Mouse (Mus musculus) E14TG2a.4 (cell line): ENCODE data around the gene Ctla4.

Experiments
- CTCF ChIP-seq: conservative IDR thresholded peaks from 2 replicates; pipeline ENCODE4 v1.5.1; 2014; ENCODE audit warnings: low read length
- NANOG ChIP-seq: IDR thresholded peaks from 2 replicates; pipeline ENCODE4 v1.6.1; 2014; ENCODE audit warnings: borderline replicate concordance, low read length, mixed read lengths
- POU5F1 ChIP-seq: IDR thresholded peaks from 2 replicates; pipeline ENCODE4 v1.6.1; 2014; ENCODE audit warnings: low read length, borderline replicate concordance

DNA sequence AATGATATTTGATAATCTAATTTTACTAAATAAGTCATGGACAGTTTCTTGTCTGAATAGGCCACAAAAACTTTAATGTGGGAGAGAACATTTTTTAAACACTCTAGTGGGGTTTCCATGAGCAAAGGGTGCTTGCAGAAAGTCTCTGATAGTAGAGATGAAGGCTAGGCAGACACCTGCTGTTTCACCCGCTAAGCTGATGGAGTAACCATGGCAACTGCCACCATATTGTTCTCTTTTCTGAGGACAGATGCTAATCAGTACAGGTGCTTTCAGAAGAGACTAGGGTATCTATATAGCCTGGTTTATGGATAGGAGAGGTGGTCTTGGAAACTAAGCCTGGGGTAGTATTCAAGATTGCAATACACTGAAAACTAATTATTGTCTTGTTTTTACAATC lies 24.0 kb downstream of the Ctla4 start:
- TF ChIP-seq CTCF (no peak), POU5F1 (no peak), NANOG (no peak)
